Mouse (Mus musculus): ENCODE measurements at regions not wholly inside any gene's neighbourhood (a gene's known extent, or its start where the extent isn't known, plus 50 kb on each side); places are given as distances from the start of the nearest gene placed in this dataset.

- TF ChIP-seq TAL1 (IDR thresholded peaks at IDR 0.05; ENCODE audit: low read length) (no peak), GATA1 (IDR thresholded peaks at IDR 0.05; ENCODE audit: low read length) (no peak)
Observed at GRCm38 (mm10) chr10:60931891-60932378, 100.6 kb upstream of the Unc5b start.

All from erythroblast, embryonic 14.5 days (primary cell).